Mouse (Mus musculus) embryonic facial prominence, embryonic 11.5 days (tissue): ENCODE measurements at regions not wholly inside any gene's neighbourhood (a gene's known extent, or its start where the extent isn't known, plus 50 kb on each side); places are given as distances from the start of the nearest gene placed in this dataset.
A peak's percentile ranks its signal among the peaks of the same experiment; 100 is the strongest.

ENCODE experiments used
- ATAC-seq: fragments of 200-750 bp; cut with Nextera tagmentation; replicated peaks from 2 replicates; pipeline ENCODE4 v1.8.0; 2017; ENCODE audit warnings: low read depth; ENCODE audit not compliant: insufficient number of reproducible peaks, low FRiP score, low TSS enrichment
- DNase-seq: peaks from one replicate; pipeline ENCODE4 v3.0.0-alpha.2; 2015; ENCODE audit warnings: low spot score
- H3K27ac ChIP-seq: fragments of 300-500 bp; sonication (generic); replicated peaks from 2 replicates; pipeline ENCODE4 v1.5.1; 2014; ENCODE audit warnings: mild to moderate bottlenecking, low read depth, low read length, control low read depth
- H3K27me3 ChIP-seq: fragments of 300-500 bp; sonication (generic); 2 replicates; pipeline ENCODE4 v1.6.1; 2014; ENCODE audit warnings: mild to moderate bottlenecking, low read length, moderate library complexity, mixed read lengths; ENCODE audit not compliant: control insufficient read depth, insufficient read depth
- H3K36me3 ChIP-seq: fragments of 300-500 bp; sonication (generic); replicated peaks from 2 replicates; pipeline ENCODE4 v1.6.1; 2014; ENCODE audit warnings: low read depth, mild to moderate bottlenecking, low read length, moderate library complexity, mixed read lengths; ENCODE audit not compliant: control insufficient read depth, insufficient read depth
- H3K4me1 ChIP-seq: fragments of 300-500 bp; sonication (generic); 2 replicates; pipeline ENCODE4 v1.6.1; 2014; ENCODE audit warnings: low read length, mixed read lengths; ENCODE audit not compliant: control insufficient read depth, insufficient read depth
- H3K4me2 ChIP-seq: fragments of 300-500 bp; sonication (generic); 2 replicates; pipeline ENCODE4 v1.6.1; 2014; ENCODE audit warnings: low read depth, mild to moderate bottlenecking, control low read depth, low read length, moderate library complexity
- H3K4me3 ChIP-seq: fragments of 300-500 bp; sonication (generic); 2 replicates; pipeline ENCODE4 v1.5.1; 2014; ENCODE audit warnings: low read depth, low read length, control low read depth
- H3K9ac ChIP-seq: fragments of 300-500 bp; sonication (generic); replicated peaks from 2 replicates; pipeline ENCODE4 v1.6.1; 2014; ENCODE audit warnings: mild to moderate bottlenecking, control low read depth, low read length
- H3K9me3 ChIP-seq: fragments of 300-500 bp; sonication (generic); replicated peaks from 2 replicates; pipeline ENCODE4 v1.6.1; 2016; ENCODE audit warnings: mild to moderate bottlenecking, low read length, inconsistent platforms, mixed read lengths; ENCODE audit not compliant: control insufficient read depth
- WGBS: fragments of 180-500 bp; shearing (Covaris S2); extraction: QIAGEN DNeasy Blood & Tissue Kit; methylation state at CpG from one replicate; pipeline ENCODE4 v1.1.7; 2014; 5-methylcytosine and 5-hydroxymethylcytosine counted together

DNA sequence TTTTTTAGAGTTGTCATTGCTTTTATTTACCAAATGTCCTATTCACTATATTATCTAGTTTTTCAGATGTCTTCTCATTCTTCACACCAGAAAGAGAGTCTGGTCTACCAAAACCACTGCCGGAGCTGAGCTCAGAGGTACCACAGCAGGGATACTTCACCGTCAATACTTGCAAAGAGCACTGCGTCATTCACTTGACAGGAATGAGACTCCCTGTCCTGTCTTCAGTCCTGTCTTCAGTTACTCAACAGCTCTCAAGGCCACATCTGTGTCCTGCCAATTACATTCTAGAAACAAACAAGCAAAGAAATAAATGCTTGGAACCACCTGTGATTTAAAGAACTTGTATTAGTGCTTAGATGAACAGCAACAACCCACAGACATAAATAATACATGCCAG lies 194.6 kb upstream of the Ap5m1 start:
- Histone ChIP-seq H3K4me3 (no peak overlapping the region), H3K4me1 (no peaks in the 10 kb centered on the region), H3K9me3 (no peaks in the 10 kb centered on the region), H3K36me3 (no peaks in the 10 kb centered on the region; the same call in 1 of the 2 replicates), H3K4me2 (no peak overlapping the region), H3K27ac (no peak overlapping the region), H3K27me3 (no peaks in the 10 kb centered on the region), H3K9ac (no peak overlapping the region)
- no peak for ATAC-seq
- WGBS = 84% methylated on average over 3 of the region's 3 CpGs
- DNase-seq = no peak

DNA sequence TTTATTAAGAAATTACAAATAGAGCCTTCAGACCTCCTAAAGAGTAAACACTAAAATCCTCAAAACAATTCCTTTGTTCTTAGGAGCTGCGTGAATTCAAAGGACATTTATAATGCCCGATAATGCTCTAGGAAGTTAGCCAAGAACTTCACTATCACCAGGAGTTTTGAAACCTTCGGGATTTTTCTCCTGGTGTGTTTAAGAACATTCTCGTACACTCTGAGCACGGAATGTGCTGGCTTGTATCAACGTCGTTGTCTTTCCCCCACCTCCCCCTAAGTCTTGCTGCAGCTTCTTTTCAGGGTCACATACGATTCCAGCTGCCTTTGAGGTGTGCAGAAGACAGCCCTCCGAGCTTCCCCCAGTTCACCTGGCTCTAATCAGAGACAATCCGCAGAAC lies 195.9 kb upstream of the Ap5m1 start:
- Histone ChIP-seq H3K9ac (no peak overlapping the region), H3K27ac (no peak overlapping the region), H3K4me1 (no peaks in the 10 kb centered on the region), H3K27me3 (no peaks in the 10 kb centered on the region), H3K4me2 (no peak overlapping the region), H3K9me3 (no peaks in the 10 kb centered on the region), H3K4me3 (no peak overlapping the region), H3K36me3 (no peaks in the 10 kb centered on the region)
- ATAC-seq (no peak), DNase-seq (no peak)
- WGBS = 57% methylated on average over 10 of the region's 10 CpGs

DNA sequence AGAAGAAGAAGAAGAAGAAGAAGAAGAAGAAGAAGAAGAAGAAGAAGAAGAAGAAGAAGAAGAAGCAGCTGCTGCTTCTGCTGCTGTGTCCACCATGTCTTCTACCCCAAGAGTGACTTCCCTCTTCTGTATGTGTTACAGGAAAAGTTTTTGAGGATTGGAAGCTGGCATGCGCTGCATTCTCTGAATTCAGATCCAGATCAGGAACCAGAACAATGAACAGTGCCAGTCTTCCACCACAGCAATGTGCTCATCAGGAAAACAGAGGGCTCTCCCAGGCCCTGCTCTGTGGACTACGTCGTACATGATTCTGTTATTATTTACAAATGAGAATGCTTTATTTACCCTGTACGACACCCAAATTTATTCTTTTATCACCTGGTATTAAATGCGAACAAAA lies 181.8 kb upstream of the Otx2 start:
- ATAC-seq (no peak), DNase-seq (no peak)
- Histone ChIP-seq H3K9me3 (no peaks in the 10 kb centered on the region), H3K4me3 (no peak overlapping the region), H3K4me1 (no peaks in the 10 kb centered on the region), H3K36me3 (no peaks in the 10 kb centered on the region), H3K9ac (no peak overlapping the region), H3K27ac (no peak overlapping the region), H3K27me3 (no peaks in the 10 kb centered on the region), H3K4me2 (no peak overlapping the region)
- 90% methylated on average over 5 of the region's 5 CpGs for WGBS

DNA sequence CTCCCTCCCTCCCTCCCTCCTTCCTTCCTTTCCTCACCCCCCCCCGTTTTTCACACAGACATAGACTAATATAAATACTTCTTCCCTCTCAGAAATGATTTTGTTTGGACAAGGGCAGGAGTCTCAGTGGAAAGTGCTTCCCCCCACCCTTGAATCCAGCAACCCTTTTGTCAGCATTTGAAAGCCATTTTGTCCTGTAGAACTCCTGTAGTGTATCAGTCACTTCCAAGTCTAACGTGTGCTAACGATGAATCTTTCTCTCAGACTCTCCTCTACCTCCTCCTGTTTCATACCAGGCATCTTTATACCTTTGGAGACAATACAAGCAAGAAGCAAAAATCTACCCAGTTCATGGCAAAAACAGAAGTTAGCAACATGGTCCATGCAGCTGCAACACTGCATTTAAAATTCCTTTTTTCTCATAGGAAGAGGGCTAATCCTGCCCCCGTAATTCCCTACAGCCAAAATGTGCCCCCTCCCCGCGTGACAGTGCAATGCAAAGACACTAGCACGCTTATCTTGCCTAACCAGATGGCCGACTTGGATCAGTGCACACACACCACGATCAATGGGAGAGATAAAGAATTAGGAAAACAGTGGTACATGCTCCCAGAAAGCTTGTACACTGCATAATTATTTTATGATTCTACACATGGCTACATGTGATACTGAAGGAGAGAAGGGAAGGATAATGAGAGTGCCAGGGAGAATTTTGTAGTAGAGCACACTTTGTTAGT lies 180.7 kb upstream of the Otx2 start:
- Histone ChIP-seq H3K9me3 (no peaks in the 10 kb centered on the region), H3K9ac (no peak overlapping the region), H3K27me3 (no peaks in the 10 kb centered on the region), H3K36me3 (no peaks in the 10 kb centered on the region), H3K27ac (no peak overlapping the region), H3K4me3 (no peak overlapping the region), H3K4me1 (no peaks in the 10 kb centered on the region), H3K4me2 (no peak overlapping the region)
- 62% methylated on average over 9 of the region's 9 CpGs for WGBS
- ATAC-seq (no peak), DNase-seq (no peak)

DNA sequence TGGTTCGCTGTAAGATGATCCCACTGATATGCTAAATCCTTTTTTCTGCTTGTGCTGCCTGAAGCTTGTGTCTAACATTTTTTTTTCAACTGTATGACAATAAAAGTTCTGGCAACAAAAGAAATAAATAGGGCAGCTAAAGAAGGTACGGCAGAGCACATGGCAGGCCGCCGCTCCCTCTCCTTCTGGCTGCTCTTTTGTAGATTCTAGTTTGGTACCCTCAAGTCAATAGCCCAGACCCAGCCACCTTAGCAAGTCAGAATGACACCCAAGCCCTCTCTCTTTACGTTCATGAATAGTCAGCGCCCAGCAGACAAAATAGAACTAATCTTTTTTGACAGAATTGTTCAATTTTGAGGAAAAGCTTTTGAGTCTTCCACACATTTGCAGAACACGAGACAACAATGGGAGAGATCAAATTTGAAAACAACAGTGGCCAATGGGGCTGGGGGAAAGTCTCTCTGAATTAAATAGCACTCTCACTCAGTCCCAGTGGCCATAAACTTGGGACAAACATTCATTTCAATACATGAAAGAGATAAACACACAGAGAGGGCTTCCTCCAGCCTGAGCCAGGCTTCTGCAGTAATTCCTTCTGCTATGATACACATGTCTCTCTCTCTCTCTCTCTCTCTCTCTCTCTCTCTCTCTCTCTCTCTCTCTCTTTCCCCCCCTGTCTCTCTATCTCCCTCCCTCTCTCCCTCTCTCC lies 180.0 kb upstream of the Otx2 start:
- H3K9me3 ChIP-seq = no peaks in the 10 kb centered on the region
- no peak overlapping the region for H3K4me3 ChIP-seq
- DNase-seq = peak; percentile 27
- H3K27ac ChIP-seq = no peak overlapping the region
- no peaks in the 10 kb centered on the region for H3K36me3 ChIP-seq
- H3K4me2 ChIP-seq = no peak overlapping the region
- WGBS = 31% methylated on average over 7 of the region's 7 CpGs
- H3K4me1 ChIP-seq = no peaks in the 10 kb centered on the region
- ATAC-seq = no peak
- H3K27me3 ChIP-seq = no peaks in the 10 kb centered on the region
- no peak overlapping the region for H3K9ac ChIP-seq

DNA sequence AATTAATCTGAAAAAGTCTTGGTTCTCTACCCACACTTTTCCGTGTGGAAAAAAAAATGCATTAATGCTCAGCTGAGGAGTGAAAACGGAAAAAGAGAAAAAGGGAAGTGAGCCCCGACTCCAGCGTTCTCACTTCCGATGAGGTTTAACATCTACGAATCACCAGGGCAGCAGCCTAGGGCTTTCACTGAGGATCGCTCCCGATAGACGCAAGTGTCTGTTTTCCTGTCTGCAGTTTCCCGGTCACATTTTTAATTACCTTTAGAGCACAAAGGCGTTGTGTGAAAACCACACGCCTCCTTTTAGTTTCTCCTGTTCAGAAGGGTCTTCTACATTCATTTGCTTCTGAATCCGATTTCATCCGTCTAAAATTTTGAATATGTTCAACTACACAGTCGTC lies 179.2 kb upstream of the Otx2 start:
- Histone ChIP-seq H3K9ac (peak overlapping the region; percentile 29; the same call in 1 of the 2 replicates), H3K27me3 (no peaks in the 10 kb centered on the region), H3K9me3 (no peaks in the 10 kb centered on the region), H3K27ac (no peak overlapping the region), H3K4me3 (no peak overlapping the region), H3K36me3 (no peaks in the 10 kb centered on the region), H3K4me2 (peak overlapping the region; percentile 33), H3K4me1 (no peaks in the 10 kb centered on the region)
- DNase-seq (peak; percentile 67), ATAC-seq (no peak)
- WGBS = 6% methylated on average over 15 of the region's 15 CpGs

DNA sequence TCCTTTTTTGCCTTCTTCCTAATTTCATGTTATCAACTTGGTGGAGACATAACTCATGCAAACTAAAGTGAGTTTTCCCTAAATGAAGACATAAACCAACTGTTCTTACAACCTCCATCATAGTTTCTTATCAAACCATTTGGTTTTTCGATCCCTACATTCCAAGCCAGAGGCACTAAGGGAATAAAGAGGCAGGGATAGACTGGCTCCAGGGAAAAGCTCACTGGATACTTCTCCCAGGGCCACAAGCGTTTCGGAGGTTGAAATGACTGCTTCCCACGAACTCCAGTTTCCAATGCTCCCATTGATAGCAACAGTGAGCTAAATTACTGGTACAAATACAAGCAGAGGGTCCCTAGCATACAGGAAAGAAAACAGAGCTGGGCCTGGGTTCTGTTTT lies 178.4 kb upstream of the Otx2 start:
- no peak overlapping the region for H3K4me2 ChIP-seq
- no peaks in the 10 kb centered on the region for H3K27me3 ChIP-seq
- 47% methylated on average over 4 of the region's 4 CpGs for WGBS
- ATAC-seq (no peak), DNase-seq (no peak)
- H3K9ac ChIP-seq = no peak overlapping the region
- no peaks in the 10 kb centered on the region for H3K4me1 ChIP-seq
- H3K36me3 ChIP-seq = no peaks in the 10 kb centered on the region
- no peaks in the 10 kb centered on the region for H3K9me3 ChIP-seq
- no peak overlapping the region for H3K4me3 ChIP-seq
- no peak overlapping the region for H3K27ac ChIP-seq

DNA sequence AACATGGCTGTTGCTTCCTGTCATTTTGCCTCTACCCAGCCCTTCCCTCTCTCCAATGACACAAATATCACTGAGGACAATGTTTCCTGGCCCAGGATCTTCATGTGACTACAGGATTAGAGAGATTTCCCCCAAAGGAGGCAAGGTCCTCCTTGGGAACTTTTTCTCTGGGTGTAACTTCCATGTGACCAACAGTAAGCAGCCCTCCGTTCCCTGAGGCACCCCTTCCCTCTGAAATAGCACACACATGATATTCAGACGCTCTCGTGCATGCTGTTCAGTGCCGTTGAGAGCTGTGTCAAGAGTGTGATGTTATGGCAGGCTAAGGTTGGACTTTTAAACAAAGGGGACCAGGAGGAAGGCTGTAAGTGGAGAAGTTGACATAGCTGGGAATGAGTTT lies 169.2 kb upstream of the Otx2 start:
- H3K9me3 ChIP-seq = no peaks in the 10 kb centered on the region
- no peaks in the 10 kb centered on the region for H3K36me3 ChIP-seq
- H3K27ac ChIP-seq = no peak overlapping the region
- DNase-seq (no peak), ATAC-seq (no peak)
- WGBS = 76% methylated on average over 4 of the region's 4 CpGs
- H3K4me3 ChIP-seq = no peak overlapping the region
- no peaks in the 10 kb centered on the region for H3K27me3 ChIP-seq
- no peaks in the 10 kb centered on the region; the same call in 1 of the 2 replicates for H3K4me1 ChIP-seq
- no peak overlapping the region for H3K4me2 ChIP-seq
- no peak overlapping the region for H3K9ac ChIP-seq
